Mouse (Mus musculus) ES-Bruce4 (cell line): ENCODE measurements around the gene Syt2.

Experiments used
- CTCF ChIP-seq: IDR thresholded peaks from one replicate; pipeline ENCODE4 v1.8.1; 2011; ENCODE audit warnings: low read depth, low read length
- POLR2A ChIP-seq: IDR thresholded peaks from one replicate; pipeline ENCODE4 v1.8.1; 2011; ENCODE audit warnings: low read length; ENCODE audit not compliant: insufficient read depth

GRCm38 (mm10) chr1:134697522-134698250 is 51.2 kb downstream of the Syt2 start:
- TF ChIP-seq POLR2A = no peak
- TF ChIP-seq CTCF = no peak
